Comparison of ENCODE assay signal across 20 mouse cellular contexts in the genomic region with DNA sequence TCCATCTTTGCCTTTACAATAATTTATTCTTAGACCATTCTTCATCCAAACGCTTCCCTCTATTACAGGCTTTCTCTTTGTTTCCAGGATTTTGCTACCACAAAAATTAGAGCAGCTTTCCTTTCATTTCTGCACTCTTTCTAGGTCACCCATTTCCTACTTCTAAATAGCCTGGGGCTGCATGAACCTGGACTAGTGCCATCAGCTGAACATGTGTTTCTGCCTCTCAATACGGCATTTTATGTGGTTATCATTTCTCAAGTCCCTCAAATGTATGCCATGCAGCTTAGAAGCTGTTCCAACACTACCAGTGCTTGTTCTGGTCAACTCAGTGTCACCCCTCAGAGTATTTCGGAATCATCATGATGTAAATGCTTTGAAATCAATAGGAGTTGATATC.
DNase-seq lines count a peak whose midpoint lies in the region; ATAC-seq and TF ChIP-seq lines count a peak whose summit lies in the region.
"Had no signal": no experiment of that assay in that cellular context is flagged by ENCODE, and none has a peak within 500 bp of the region (broad histone marks: within the 10 kb centered on the region; RNA-seq: fewer than 3 reads in every experiment).

No protein-coding gene starts in this region.

- H3K4me3 ChIP-seq in midbrain, postnatal 0 days (ENCODE audit: low read depth, low read length), result no peak overlapping the region
- H3K4me3 ChIP-seq in midbrain, embryonic 13.5 days (replicated peaks), result no peak overlapping the region
- H3K4me3 ChIP-seq in intestine, embryonic 16.5 days (ENCODE audit: low read length), result no peak overlapping the region
- H3K4me3 ChIP-seq: embryonic facial prominence, embryonic 13.5 days; stomach, embryonic 15.5 days had no signal

- 0 out of 2 replicates have a peak, but pooled peaks have one; percentile 10 for ATAC-seq in midbrain, postnatal 0 days (ENCODE audit: low FRiP score)
- ATAC-seq in midbrain, embryonic 13.5 days, result no peak
- ATAC-seq in cerebellum, adult (ENCODE audit: insufficient number of reproducible peaks, low FRiP score, low TSS enrichment), result peak; percentile 65
- ATAC-seq in intestine, embryonic 16.5 days, result no peak
- ATAC-seq: CD4-positive, CD25-positive, alpha-beta regulatory T cell, adult 4 months had no signal

- no peak for TF ChIP-seq CTCF in midbrain, postnatal 0 days (IDR thresholded peaks at IDR 0.05)

- no peaks in the 10 kb centered on the region for H3K9me3 ChIP-seq in midbrain, postnatal 0 days (ENCODE audit: low read length)
- no peaks in the 10 kb centered on the region for H3K9me3 ChIP-seq in midbrain, embryonic 13.5 days
- no peaks in the 10 kb centered on the region for H3K9me3 ChIP-seq in intestine, embryonic 16.5 days (ENCODE audit: control insufficient read depth, low read length)
- H3K9me3 ChIP-seq: embryonic facial prominence, embryonic 13.5 days; stomach, embryonic 15.5 days had no signal

- no peak overlapping the region for H3K4me2 ChIP-seq in midbrain, postnatal 0 days (ENCODE audit: low read depth, low read length, poor library complexity, severe bottlenecking)
- no peak overlapping the region for H3K4me2 ChIP-seq in midbrain, embryonic 13.5 days (replicated peaks)
- H3K4me2 ChIP-seq in intestine, embryonic 16.5 days (ENCODE audit: low read depth, low read length), result no peak overlapping the region
- H3K4me2 ChIP-seq: embryonic facial prominence, embryonic 13.5 days; liver, embryonic 11.5 days; stomach, embryonic 15.5 days had no signal

- H3K36me3 ChIP-seq in midbrain, postnatal 0 days (ENCODE audit: insufficient read depth, low read length), result no peaks in the 10 kb centered on the region
- no peaks in the 10 kb centered on the region for H3K36me3 ChIP-seq in midbrain, embryonic 13.5 days
- no peaks in the 10 kb centered on the region for H3K36me3 ChIP-seq in intestine, embryonic 16.5 days (ENCODE audit: control insufficient read depth, insufficient read depth, low read length)
- H3K36me3 ChIP-seq: embryonic facial prominence, embryonic 13.5 days; G1E; stomach, embryonic 15.5 days had no signal

- peak; percentile 3 for DNase-seq in midbrain, postnatal 0 days (ENCODE audit: low spot score)
- DNase-seq in cerebellum, adult 9-11 months, result peak; percentile 74
- DNase-seq in kidney, postnatal 14 days, result no peak
- no peak for DNase-seq in layer of hippocampus, adult 9-10 months (ENCODE audit: low spot score)
- DNase-seq: adrenal gland, adult 2 months; gastrocnemius, postnatal 14 days; heart, postnatal 10 days; kidney, adult 9 months; layer of hippocampus, postnatal 36 days; lung, adult 2 months; lung, postnatal 36 days; thymus, adult 2 months had no signal

- H3K27ac ChIP-seq in midbrain, postnatal 0 days (ENCODE audit: low read depth, low read length), result no peak overlapping the region
- H3K27ac ChIP-seq in midbrain, embryonic 13.5 days, result no peak overlapping the region
- no peak overlapping the region for H3K27ac ChIP-seq in intestine, embryonic 16.5 days (ENCODE audit: low read length)
- H3K27ac ChIP-seq: embryonic facial prominence, embryonic 13.5 days; stomach, embryonic 15.5 days had no signal

- H3K9ac ChIP-seq in midbrain, postnatal 0 days (replicated peaks; ENCODE audit: low read length, poor library complexity, severe bottlenecking), result no peak overlapping the region
- H3K9ac ChIP-seq in midbrain, embryonic 13.5 days (replicated peaks), result no peak overlapping the region
- H3K9ac ChIP-seq in intestine, embryonic 16.5 days (ENCODE audit: low read depth, low read length), result no peak overlapping the region
- H3K9ac ChIP-seq: embryonic facial prominence, embryonic 13.5 days; stomach, embryonic 15.5 days had no signal

- H3K27me3 ChIP-seq in midbrain, postnatal 0 days (ENCODE audit: insufficient read depth, low read length), result no peaks in the 10 kb centered on the region
- H3K27me3 ChIP-seq in midbrain, embryonic 13.5 days, result no peaks in the 10 kb centered on the region
- no peaks in the 10 kb centered on the region for H3K27me3 ChIP-seq in intestine, embryonic 16.5 days (replicated peaks; ENCODE audit: control insufficient read depth, insufficient read depth, low read length)
- H3K27me3 ChIP-seq: embryonic facial prominence, embryonic 13.5 days; stomach, embryonic 15.5 days had no signal

- WGBS in midbrain, postnatal 0 days, result 53% methylated on average over 3 of the region's 3 CpGs
- whole genome bisulfite sequencing in midbrain, embryonic 13.5 days, result 72% methylated on average over 3 of the region's 3 CpGs
- 72% methylated on average over 3 of the region's 3 CpGs for WGBS in intestine, embryonic 16.5 days

- H3K4me1 ChIP-seq in midbrain, postnatal 0 days (ENCODE audit: insufficient read depth, low read length), result no peaks in the 10 kb centered on the region
- 0 out of 2 replicates have a peak, but pooled peaks cover 4% of the 10 kb centered on the region for H3K4me1 ChIP-seq in midbrain, embryonic 13.5 days (replicated peaks)
- H3K4me1 ChIP-seq in intestine, embryonic 16.5 days (ENCODE audit: control insufficient read depth, insufficient read depth, low read length), result no peaks in the 10 kb centered on the region
- H3K4me1 ChIP-seq: stomach, embryonic 15.5 days had no signal

Comparison
In these comparisons a context has a peak if more than half of its experiments do, and no peak if none do; other contexts are left out.
1. ATAC-seq: peak in midbrain, postnatal 0 days (single experiment) and cerebellum, adult (single experiment); none in midbrain, embryonic 13.5 days (single experiment) and intestine, embryonic 16.5 days (single experiment).
2. DNase-seq: peak in midbrain, postnatal 0 days (single experiment) and cerebellum, adult 9-11 months (single experiment); none in kidney, postnatal 14 days (single experiment) and layer of hippocampus, adult 9-10 months (single experiment).